Mouse (Mus musculus): ENCODE measurements around the gene Cbfb.

- TF ChIP-seq CTCF (IDR thresholded peaks at IDR 0.05; ENCODE audit: low read depth, low read length) = peak; percentile 87
- TF ChIP-seq POLR2A (IDR thresholded peaks at IDR 0.05; ENCODE audit: extremely low read depth, insufficient read depth, low read length) = no peak
These were observed 12.9 kb upstream of the Cbfb start for GRCm38 (mm10) chr8:105157555-105157954.

All from liver, adult 2 months (tissue).